Mouse (Mus musculus) neural tube, embryonic 14.5 days (tissue): ENCODE measurements at regions not wholly inside any gene's neighbourhood (a gene's known extent, or its start where the extent isn't known, plus 50 kb on each side); places are given as distances from the start of the nearest gene placed in this dataset.

Source experiments
- ATAC-seq: fragments of 200-750 bp; cut with Nextera tagmentation; 2 replicates; pipeline ENCODE4 v1.8.0; 2017; ENCODE audit warnings: low read depth, mild to moderate bottlenecking, moderate TSS enrichment, moderate library complexity
- H3K27ac ChIP-seq: fragments of 300-500 bp; sonication (generic); 2 replicates; pipeline ENCODE4 v1.5.1; 2014; ENCODE audit warnings: low read depth, mild to moderate bottlenecking, control low read depth, low read length, moderate library complexity, mixed read lengths
- H3K27me3 ChIP-seq: fragments of 300-500 bp; sonication (generic); 2 replicates; pipeline ENCODE4 v1.6.1; 2014; ENCODE audit warnings: low read length; ENCODE audit not compliant: control insufficient read depth, insufficient read depth
- H3K36me3 ChIP-seq: fragments of 300-500 bp; sonication (generic); 2 replicates; pipeline ENCODE4 v1.6.1; 2014; ENCODE audit warnings: low read length, mixed read lengths; ENCODE audit not compliant: control insufficient read depth, insufficient read depth
- H3K4me1 ChIP-seq: fragments of 300-500 bp; sonication (generic); 2 replicates; pipeline ENCODE4 v1.6.1; 2014; ENCODE audit warnings: low read length; ENCODE audit not compliant: control insufficient read depth, insufficient read depth
- H3K4me2 ChIP-seq: fragments of 300-500 bp; sonication (generic); 2 replicates; pipeline ENCODE4 v1.6.1; 2014; ENCODE audit warnings: mild to moderate bottlenecking, low read depth, low read length, control low read depth
- H3K4me3 ChIP-seq: fragments of 300-500 bp; sonication (generic); 2 replicates; pipeline ENCODE4 v1.5.1; 2014; ENCODE audit warnings: low read depth, low read length, control low read depth, mixed read lengths
- H3K9ac ChIP-seq: fragments of 300-500 bp; sonication (generic); replicated peaks from 2 replicates; pipeline ENCODE4 v1.6.1; 2014; ENCODE audit warnings: low read depth, mild to moderate bottlenecking, control low read depth, low read length, mixed read lengths
- H3K9me3 ChIP-seq: fragments of 300-500 bp; sonication (generic); 2 replicates; pipeline ENCODE4 v1.6.1; 2016; ENCODE audit warnings: low read length; ENCODE audit not compliant: control insufficient read depth
- WGBS: fragments of 180-500 bp; shearing (Covaris S2); extraction: QIAGEN DNeasy Blood & Tissue Kit; methylation state at CpG from one replicate; pipeline ENCODE4 v1.1.7; 2014; 5-methylcytosine and 5-hydroxymethylcytosine counted together

DNA sequence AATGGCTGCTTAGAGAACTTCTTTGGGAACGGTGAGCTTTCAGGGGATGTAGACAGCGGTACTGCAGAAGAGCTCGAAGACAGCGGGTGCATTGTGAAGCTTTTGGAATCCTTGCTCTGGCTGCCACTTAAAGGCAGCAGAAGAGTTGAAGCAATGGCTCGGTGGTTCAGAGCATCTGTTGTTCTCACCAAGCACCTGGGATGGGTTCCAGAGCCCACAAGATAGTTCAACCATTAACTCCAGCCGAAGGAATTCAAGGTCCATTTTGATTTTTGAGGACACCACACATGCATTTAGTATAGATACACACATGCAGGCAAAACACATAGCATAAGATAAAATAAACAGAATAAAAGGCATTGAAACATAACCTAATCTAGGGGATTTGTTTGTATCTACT, 181.9 kb upstream of the Tet2 start:
- 95% methylated on average over 6 of the region's 6 CpGs for WGBS
- no peaks in the 10 kb centered on the region for H3K36me3 ChIP-seq

DNA sequence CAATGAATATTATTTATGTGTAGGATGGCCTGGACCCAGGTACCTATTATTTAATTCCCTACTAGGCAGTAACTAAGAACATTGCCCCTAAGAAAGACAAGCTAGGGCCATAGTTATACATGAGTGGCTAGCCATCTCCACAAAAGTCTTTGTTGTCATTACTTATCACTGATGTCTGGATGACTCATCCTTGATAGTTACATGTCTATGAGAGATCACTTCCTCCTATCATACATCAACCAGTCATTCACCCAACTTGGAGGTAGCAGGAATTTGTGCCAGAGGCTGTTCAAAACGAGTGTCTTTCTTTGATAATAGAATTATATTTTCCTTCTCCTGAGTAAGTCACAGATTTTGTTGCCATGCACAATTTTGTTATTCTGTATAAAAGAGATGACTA, 190.7 kb upstream of the Tet2 start:
- H3K4me3 ChIP-seq, result no peak overlapping the region
- no peak for ATAC-seq

More for the DNA sequence above, 181.9 kb upstream of the Tet2 start:
- Histone ChIP-seq H3K4me3 (no peak overlapping the region), H3K4me1 (no peaks in the 10 kb centered on the region), H3K27ac (no peak overlapping the region), H3K4me2 (no peak overlapping the region), H3K9me3 (no peaks in the 10 kb centered on the region), H3K9ac (no peak overlapping the region), H3K27me3 (no peaks in the 10 kb centered on the region)
- no peak for ATAC-seq

DNA sequence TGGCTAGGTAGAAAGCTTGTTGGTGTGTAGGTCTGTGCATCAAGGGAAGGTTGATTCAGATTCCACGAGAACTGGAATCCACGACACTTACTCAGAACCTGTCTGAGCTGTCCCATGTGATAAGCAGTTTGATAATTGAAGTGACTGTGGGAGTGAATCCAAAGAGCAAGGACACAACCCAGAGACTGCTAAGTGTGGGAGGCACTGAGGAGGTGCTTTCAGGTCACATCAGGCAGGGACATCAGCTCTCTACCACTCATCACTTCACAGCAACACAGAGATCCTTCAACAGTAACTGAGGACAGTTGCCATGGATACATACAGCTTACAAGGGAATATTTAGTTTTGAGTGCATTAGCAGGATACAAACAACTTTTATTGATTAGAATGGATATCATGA, 194.0 kb upstream of the Tet2 start:
- Histone ChIP-seq H3K4me1 (no peaks in the 10 kb centered on the region), H3K27me3 (no peaks in the 10 kb centered on the region), H3K9ac (no peak overlapping the region), H3K9me3 (no peaks in the 10 kb centered on the region), H3K4me3 (no peak overlapping the region), H3K4me2 (no peak overlapping the region), H3K27ac (no peak overlapping the region), H3K36me3 (no peaks in the 10 kb centered on the region)
- 90% methylated on average over 2 of the region's 2 CpGs for WGBS
- ATAC-seq, result no peak

More for the DNA sequence above, 190.7 kb upstream of the Tet2 start:
- Histone ChIP-seq H3K27me3 (no peaks in the 10 kb centered on the region), H3K9ac (no peak overlapping the region), H3K27ac (no peak overlapping the region), H3K4me1 (no peaks in the 10 kb centered on the region), H3K4me2 (no peak overlapping the region), H3K36me3 (no peaks in the 10 kb centered on the region), H3K9me3 (no peaks in the 10 kb centered on the region)
- WGBS, result 83% methylated on average over 1 of the region's 1 CpGs

DNA sequence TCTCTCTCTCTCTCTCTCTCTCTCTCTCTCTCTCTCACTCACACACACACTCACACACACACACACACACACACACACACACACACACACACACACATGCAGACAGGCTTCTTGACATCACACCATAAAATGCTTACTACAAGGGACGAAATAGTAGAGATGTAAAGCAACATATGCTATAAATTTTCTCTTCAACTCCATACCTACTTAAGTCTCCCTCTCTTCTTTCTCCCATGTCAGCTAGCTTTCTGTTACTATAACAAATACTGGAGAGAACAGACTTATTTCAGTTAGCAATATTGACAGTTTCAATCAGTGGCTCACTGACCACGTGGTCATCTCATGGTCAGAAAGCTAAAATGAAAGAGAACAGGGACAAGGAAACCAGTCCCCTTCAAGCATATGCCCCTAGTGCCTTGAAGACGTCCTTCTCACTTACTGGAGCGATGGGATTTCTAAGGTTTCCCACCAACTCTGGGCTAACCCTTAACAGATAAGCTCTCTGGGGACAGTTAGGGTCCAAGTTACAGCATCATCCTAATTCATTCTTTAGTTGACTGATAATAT, 199.7 kb upstream of the Tet2 start:
- H3K27me3 ChIP-seq, result no peaks in the 10 kb centered on the region
- no peak overlapping the region for H3K4me3 ChIP-seq
- no peaks in the 10 kb centered on the region for H3K4me1 ChIP-seq
- no peak overlapping the region for H3K4me2 ChIP-seq
- WGBS, result 80% methylated on average over 4 of the region's 4 CpGs
- no peaks in the 10 kb centered on the region for H3K36me3 ChIP-seq
- H3K9ac ChIP-seq, result no peak overlapping the region
- H3K9me3 ChIP-seq, result no peaks in the 10 kb centered on the region
- ATAC-seq, result no peak
- no peak overlapping the region for H3K27ac ChIP-seq

DNA sequence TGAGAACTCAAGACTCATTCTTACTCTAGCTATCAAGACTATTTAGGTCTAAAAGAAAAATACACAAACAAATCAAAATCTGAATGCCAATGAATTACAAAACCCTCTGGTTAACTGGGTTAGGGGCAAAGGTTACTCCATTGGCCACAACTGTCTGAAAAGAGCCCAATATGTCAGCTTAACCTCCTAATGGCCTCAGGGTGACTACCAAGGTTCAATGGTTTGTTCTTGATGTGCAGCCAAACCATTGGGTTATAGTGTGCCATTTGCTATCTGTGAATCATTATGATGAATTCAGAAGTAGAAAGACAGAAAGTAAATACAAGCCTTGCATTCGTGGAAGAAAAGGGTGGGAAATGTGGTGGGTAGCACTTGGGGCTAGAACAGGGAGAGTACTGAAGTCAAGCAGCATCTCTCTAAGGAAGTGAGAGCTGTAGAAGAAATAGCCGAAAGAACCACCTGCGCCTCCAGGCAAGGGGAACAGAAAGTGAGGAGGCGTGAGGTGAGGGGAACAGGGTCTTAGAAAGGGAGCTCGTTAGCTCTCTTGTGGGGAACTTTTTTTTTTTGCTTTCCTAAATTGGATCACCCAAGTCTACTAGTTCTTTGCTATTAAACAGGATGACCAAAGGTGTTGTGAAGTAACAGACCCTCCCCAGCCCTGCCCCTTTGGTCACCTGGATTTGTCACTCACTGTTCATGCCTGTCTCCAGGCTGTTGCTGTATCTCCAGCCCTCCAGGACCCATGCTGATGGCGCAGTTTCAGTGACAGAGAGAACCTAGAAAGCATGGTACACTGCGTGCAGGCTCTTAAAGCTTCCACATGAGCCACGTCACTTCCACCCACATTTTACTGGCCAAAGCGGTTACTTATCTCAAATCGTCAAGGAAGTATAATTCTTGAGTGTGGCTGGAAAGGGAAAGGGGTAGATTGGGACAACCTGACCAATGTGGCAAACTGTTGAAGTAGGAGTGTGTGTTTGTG, 204.1 kb upstream of the Tet2 start:
- H3K36me3 ChIP-seq, result no peaks in the 10 kb centered on the region
- H3K27ac ChIP-seq, result no peak overlapping the region
- H3K9ac ChIP-seq, result no peak overlapping the region
- WGBS, result 94% methylated on average over 10 of the region's 10 CpGs
- no peak overlapping the region for H3K4me2 ChIP-seq
- H3K4me3 ChIP-seq, result no peak overlapping the region
- ATAC-seq, result no peak
- no peaks in the 10 kb centered on the region for H3K27me3 ChIP-seq
- H3K9me3 ChIP-seq, result no peaks in the 10 kb centered on the region
- H3K4me1 ChIP-seq, result peaks cover 6% of the 10 kb centered on the region

DNA sequence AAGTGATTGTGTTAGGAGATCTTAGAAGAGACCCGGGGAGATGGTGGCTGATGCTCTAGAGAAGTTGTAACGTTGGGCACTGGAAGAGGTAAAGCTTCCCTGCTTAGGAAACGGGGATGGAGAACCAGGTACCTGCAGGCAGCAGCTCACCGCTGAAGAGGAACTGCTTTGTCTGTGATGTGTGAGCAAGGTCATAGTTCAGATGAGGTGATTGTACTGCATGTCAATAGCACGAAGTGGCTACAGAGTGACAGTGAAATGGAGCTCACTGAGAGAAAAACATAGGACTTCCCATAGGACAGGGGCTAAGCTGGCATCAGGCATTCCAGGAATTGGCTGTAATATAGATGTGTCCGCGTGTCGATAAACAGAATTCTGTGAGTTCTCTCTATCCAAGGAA, 205.1 kb upstream of the Tet2 start:
- H3K36me3 ChIP-seq, result no peaks in the 10 kb centered on the region
- no peaks in the 10 kb centered on the region for H3K27me3 ChIP-seq
- no peak overlapping the region for H3K27ac ChIP-seq
- 86% methylated on average over 8 of the region's 8 CpGs for WGBS
- no peak overlapping the region for H3K4me2 ChIP-seq
- no peak overlapping the region for H3K4me3 ChIP-seq
- H3K9ac ChIP-seq, result no peak overlapping the region
- ATAC-seq, result no peak
- H3K4me1 ChIP-seq, result peaks cover 16% of the 10 kb centered on the region
- no peaks in the 10 kb centered on the region for H3K9me3 ChIP-seq

DNA sequence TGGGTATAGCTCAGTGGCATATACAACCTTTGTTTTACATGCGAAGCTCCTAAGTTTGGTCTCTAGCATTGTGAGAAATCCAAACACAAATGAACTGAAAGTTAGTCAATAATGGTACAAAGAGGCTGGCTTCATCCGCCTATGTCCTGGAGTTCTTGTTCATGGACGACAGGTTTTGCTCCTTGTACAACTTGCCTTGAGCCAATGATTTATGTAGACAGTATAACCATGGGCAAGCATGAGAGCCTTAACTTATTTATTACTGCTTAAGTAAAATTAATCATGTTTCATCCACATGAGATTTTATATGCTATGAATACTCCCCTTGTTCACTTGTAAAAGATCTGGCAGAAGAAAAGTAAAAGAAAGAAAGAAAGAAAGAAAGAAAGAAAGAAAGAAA, 205.7 kb upstream of the Tet2 start:
- no peak for ATAC-seq
- H3K4me1 ChIP-seq, result peaks cover 17% of the 10 kb centered on the region
- no peak overlapping the region for H3K9ac ChIP-seq
- WGBS, result 66% methylated on average over 3 of the region's 3 CpGs
- no peaks in the 10 kb centered on the region for H3K36me3 ChIP-seq
- no peak overlapping the region for H3K4me2 ChIP-seq
- H3K4me3 ChIP-seq, result no peak overlapping the region
- no peak overlapping the region for H3K27ac ChIP-seq
- H3K9me3 ChIP-seq, result no peaks in the 10 kb centered on the region
- H3K27me3 ChIP-seq, result no peaks in the 10 kb centered on the region

DNA sequence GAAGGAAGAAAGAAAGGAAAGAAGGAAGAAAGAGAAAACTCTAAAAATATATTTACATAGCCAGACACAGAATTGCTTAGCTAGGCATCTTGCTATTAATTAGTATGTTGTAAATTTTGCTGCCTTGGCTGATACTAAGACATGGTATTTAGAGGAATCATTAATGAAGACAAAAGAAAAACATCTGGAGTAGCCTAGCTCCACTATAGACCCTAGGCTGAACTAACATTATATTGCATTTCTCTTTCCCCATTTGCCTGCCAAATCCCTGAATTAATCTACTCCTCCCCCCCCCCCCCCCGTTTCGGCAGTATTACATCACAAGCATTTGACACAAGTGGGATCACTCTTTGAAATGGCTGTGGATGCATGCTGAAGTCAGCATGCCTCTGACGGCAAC, 206.1 kb upstream of the Tet2 start:
- H3K4me2 ChIP-seq, result no peak overlapping the region
- ATAC-seq, result no peak
- H3K27ac ChIP-seq, result no peak overlapping the region
- no peaks in the 10 kb centered on the region for H3K9me3 ChIP-seq
- H3K4me1 ChIP-seq, result peaks cover 17% of the 10 kb centered on the region
- H3K4me3 ChIP-seq, result no peak overlapping the region
- H3K27me3 ChIP-seq, result no peaks in the 10 kb centered on the region
- no peak overlapping the region for H3K9ac ChIP-seq
- 49% methylated on average over 3 of the region's 3 CpGs for WGBS
- H3K36me3 ChIP-seq, result no peaks in the 10 kb centered on the region

DNA sequence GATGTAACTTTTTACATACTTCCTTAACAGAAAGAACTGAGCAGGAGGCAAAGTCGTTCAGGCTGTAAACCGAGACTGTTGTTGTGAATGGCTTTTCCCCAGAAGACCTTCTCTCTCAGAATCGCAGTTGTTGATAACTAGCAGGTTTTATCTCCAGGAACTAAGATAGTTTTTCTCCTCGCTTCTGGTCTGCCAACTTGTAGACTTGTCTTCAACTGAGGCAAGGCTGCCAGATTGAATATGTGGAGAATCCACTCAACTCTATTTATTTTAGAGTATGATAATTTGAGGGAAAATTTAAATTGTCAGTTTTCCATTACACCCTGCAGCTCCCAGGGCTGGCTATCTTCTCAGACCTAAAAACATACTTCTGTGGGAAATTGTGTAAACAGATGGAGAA, 206.6 kb upstream of the Tet2 start:
- WGBS, result 38% methylated on average over 4 of the region's 4 CpGs
- no peak for ATAC-seq
- no peaks in the 10 kb centered on the region for H3K9me3 ChIP-seq
- H3K36me3 ChIP-seq, result no peaks in the 10 kb centered on the region
- H3K9ac ChIP-seq, result no peak overlapping the region
- H3K27me3 ChIP-seq, result no peaks in the 10 kb centered on the region
- H3K4me2 ChIP-seq, result no peak overlapping the region
- H3K27ac ChIP-seq, result no peak overlapping the region
- H3K4me3 ChIP-seq, result no peak overlapping the region
- H3K4me1 ChIP-seq, result peaks cover 17% of the 10 kb centered on the region
